Mouse (Mus musculus) c-Kit-negative CD71-positive TER-119-positive erythroid progenitor cells, embryonic 14.5 days (primary cell): ENCODE results near the gene Tmcc2.
"Not testable (repeated sequence)": the region's sequence is repeated elsewhere in the genome, so short reads cannot be mapped to it uniquely, and the experiment has no call there.

Source experiments
- DNase-seq: peaks from one replicate; pipeline ENCODE4 v3.0.0-alpha.2; 2013; ENCODE audit warnings: low read depth, low spot score

The Tmcc2 gene

GRCm38 (mm10) chr1:132370681-132371173 lies 20.4 kb downstream of the Tmcc2 start:
- DNase-seq, result no peak

DNA sequence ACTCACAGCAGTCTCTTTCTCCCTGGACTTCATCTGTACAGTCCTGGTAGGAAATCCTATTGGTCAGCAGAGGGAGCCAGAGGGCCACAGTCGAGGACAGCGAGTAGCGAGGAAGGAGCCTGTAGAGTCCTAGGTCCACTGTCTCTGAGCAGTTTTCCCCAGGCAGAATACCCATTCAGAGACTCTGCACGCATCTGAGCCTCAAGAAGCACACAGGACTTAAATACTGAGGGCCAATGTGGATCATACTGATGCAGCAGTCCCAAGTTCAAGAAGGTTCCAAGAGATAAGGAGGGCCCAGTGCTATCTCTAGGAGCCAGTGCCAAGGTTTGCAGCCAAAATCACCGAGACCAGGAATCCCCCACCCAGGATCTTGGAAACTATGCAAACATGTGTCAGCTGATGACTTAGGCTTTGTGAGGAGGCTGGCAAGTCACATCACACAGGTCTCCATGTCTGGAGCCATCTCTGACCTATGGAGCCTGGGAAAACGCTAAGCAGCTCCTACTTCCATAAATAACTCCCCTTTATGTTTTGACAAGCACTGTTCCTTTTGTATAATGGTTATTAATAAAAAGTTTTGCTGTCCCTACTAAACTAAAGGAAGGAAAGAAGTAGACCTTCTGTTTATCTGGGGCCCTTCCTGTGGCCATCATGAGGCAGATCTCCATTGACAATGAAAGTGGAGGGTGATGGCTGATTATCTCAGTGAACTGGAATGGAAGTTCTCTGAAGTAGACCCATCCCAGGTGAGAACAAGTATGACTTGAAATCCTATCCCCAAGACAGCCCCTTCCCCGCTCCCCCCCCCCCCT lies 23.2 kb downstream of the Tmcc2 start:
- DNase-seq, result peak; percentile 94

DNA sequence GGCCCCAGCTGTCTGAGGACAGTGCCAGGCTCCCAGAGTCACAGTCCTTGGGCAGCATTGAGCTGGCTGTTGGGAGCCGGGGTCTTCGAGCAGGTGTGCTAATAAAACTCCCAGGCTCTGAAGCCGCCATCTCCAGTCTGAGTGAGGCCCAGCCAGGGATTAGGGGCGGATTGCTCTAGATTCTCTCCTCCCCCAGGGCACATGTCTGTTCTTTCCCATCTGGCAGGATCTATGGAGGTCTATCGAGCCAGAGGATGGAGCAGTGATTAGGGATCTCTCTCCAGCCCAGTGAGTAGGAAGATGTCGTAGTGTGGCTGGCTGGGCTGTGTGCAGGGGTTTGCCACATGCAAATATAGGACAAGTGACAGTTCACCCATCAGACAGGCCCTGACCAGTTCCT lies 24.1 kb downstream of the Tmcc2 start:
- DNase-seq, result no peak

GRCm38 (mm10) chr1:132366235-132366634 lies 24.8 kb downstream of the Tmcc2 start:
- DNase-seq, result no peak

DNA sequence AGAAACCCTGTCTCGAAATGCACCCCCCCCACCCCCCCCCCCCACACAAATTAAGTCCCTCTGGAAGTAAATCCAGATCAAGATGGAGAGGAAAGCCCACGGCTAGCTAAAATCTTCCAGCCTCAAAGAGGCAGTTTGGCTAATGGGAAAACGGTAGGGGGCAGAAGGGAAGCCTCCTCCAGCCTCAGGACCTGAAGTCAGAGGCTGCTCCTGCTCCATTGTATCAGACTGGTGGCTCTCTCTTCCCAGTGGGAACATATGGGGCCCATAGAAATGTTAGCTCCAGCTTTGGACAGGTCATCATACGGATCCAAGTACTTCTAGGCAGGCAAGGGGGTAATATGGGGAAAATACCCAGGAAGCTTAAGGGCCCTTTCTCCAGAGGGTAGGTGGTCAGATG lies 25.4 kb downstream of the Tmcc2 start:
- no peak for DNase-seq

DNA sequence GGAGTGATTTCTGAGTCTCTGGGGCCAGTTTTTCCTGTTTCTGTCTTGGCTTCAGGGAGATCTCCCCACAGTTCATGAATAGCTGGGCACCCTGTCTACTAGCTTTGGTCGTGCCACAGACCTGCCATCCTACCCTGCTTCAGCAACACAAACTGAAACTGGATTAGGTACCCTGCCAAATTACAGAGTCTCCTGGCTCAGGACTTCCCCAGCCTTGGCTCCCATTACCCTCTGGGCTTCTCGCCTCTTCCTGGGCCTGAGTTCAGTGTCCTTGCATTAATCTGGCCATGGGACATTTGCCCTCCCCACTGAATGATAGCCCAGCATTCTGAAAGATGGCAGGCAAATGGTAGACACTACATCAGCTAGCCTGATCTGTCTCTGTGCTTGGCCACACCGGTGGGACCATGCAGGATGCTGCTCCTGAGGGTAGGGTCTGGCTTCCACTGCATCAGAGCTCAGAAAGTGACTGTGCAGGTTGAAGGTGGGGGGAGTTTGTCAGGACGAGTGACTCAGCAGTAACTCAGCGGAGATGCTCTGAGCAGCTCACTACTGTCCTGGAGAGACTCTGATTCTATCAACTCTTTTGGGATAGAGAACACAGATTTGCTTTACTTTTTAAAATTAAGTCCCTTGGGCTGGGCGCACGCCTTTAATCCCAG lies 26.1 kb downstream of the Tmcc2 start:
- no peak for DNase-seq

DNA sequence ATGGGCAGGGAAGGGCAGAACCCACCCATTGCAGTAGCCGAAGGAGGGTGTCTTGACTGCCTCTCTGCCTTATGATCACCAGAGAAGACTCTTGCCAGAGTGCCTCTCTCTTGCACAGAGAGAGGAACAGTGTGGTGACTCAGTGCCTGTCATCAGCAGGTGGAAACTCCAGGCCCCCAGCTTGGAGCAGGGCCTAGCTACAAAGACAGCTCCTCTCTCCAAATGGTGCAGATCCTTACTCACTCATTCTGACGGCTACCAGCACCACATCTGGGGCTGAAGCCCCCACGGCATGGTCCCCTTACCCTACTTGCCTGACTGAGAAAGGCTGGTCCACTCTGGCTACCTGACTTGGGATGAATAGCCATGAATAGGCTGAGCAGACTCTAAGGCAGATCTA lies 26.7 kb downstream of the Tmcc2 start:
- DNase-seq, result no peak

GRCm38 (mm10) chr1:132361959-132362358 lies 29.1 kb downstream of the Tmcc2 start:
- DNase-seq, result no peak

DNA sequence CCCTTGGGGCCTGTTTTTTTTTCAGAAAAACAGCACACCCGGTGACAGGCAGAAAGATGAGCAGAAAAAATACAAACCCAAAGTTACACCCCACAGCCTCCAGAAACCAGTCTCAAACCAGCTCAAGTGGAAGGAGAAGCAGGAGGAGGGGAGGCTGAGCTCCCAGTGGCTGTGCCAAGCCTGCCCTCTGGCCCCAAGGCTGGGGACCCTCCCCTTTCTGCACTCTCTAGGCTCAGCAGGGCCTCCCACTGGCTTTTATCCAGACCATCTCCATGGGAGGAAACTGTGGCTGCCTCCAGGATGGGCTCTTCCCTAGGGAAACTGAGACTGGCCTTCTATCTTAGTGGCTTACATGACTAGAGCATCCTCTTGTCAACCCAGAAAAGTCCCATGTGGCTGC lies 34.2 kb downstream of the Tmcc2 start:
- no peak for DNase-seq

DNA sequence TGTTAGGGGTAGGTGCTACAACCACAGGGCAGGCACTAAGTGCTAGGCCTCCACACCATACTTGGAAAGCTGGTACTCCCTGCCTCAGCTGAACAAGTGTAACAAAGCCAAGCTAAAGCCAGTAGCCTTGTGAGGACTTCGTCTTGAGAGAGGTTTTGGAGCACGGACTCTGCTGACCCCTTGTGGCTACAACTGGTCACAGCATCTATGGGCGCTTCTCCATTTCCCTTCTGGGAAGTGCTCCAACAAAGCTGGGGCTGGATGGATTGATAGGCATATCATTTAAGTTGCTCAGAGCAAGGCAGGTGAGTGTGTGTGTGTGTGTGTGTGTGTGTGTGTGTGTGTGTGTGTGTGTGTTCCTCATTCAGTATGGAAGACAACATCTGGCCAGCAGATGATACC lies 35.2 kb downstream of the Tmcc2 start:
- peak; percentile 76 for DNase-seq

- no peak for DNase-seq
These were observed 35.9 kb downstream of the Tmcc2 start for GRCm38 (mm10) chr1:132355162-132355601.

DNA sequence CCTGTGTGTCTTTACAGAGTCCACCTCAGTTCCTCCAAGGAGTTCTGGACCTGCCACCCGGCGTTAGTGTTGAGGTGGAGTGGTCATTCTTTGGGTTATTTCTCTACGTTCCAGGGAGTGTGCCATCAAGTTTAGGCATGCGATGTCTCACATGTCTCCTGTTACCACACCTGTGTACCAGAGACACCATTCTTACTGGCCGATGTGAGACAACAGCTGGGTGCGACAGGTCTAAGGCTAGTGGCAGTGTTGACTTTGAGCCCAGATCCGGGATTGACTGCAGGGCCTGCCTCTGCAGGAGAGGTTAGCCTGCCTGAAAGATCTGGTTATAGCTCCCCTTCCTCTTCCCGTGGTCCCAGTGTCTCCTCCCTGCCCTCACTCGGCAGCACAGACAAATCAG lies 36.8 kb downstream of the Tmcc2 start:
- DNase-seq, result no peak

- no peak for DNase-seq
These were observed 37.7 kb downstream of the Tmcc2 start for GRCm38 (mm10) chr1:132353389-132353788.

- DNase-seq, result no peak
These were observed 40.0 kb downstream of the Tmcc2 start for GRCm38 (mm10) chr1:132351058-132351457.

GRCm38 (mm10) chr1:132349601-132350000 lies 41.5 kb downstream of the Tmcc2 start:
- DNase-seq, result not testable (repeated sequence)

DNA sequence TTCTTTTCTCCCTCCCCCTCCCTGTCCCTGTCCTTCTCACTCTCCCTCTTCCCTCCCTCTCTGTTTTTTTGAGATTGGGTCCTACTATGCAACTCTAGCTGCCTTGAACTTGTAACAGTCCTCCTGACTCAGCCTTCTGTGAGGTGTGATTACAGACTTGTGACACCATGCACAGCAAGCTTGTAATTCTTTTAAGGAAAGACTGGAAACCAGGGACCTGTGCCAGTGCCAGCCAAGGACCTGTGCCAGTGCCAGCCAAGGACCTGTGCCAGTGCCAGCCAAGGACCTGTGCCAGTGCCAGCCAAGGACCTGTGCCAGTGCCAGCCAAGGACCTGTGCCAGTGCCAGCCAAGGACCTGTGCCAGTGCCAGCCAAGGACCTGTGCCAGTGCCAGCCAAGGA lies 42.0 kb downstream of the Tmcc2 start:
- not testable (repeated sequence) for DNase-seq

DNA sequence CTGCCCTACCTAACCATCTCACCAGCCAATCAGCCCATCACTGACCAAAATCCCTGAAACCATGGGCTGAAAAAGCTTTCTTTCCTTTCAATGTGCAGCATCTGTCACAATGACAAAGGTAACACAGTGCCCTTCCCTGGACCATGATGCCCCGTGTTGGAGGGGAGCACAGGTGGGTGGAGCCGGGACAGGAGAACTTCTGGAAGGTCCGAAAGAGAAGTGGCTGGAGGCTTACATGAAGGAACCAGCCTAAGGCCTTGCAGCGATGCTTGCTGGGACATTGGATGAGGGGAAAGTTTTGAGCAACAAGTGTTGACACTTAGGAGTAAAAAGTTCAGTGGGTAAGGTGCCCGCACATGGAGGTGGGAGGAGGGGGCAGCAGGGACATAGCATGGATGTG lies 42.7 kb downstream of the Tmcc2 start:
- DNase-seq, result no peak

DNA sequence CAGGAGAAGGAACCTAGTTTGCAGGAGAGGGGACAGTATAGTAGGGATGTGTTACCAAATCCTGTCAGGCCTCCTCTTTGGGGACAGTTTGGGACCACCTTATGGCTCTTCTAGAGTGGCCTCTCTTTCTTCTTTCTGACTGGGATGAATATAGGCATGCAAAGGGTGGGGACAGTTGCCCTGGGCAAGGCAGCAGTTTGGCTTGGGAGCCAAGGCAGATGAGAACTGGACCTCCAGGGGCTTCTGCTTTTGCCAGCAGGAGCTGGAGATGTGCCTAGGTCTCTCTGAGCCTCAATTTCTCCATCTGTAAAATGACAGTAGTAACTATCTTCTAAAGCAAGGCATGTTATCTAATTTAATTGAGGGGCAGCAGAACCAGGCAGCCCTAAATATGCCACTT lies 44.1 kb downstream of the Tmcc2 start:
- DNase-seq, result no peak

DNA sequence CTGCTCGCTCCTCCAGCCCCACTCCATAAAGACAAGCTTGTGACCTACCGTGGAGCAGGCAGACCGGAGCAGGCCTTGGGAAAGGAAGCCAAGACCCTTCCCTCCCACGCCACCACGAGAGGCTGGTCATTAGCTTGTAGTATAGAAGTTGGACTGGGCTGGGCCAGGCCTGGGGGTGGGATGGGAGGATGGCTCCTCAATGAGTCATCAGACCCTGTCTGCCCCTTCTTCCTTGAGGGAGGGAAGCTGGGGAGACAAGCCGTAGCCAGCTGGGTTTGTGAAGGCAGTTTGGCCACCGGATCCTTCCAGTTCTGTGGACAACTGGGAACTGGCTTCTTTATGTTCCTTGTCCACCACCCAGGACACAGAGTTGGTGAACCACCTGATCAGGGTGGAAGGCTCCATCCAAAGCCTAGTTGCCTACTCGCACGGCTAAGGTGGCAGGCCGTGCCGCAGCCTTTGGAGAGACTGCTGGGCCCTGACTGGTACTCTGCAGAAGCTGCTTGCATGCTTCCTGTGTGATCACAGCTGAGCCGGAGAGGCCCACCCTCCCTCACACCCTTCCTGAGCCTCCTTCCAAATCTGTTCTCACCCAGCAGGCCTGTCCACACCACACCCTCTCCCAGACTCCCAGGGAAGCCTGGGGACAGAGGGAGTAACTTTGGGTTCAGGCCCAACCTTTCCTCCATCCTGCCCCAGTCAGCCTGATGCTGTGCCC lies 44.8 kb downstream of the Tmcc2 start:
- no peak for DNase-seq

DNA sequence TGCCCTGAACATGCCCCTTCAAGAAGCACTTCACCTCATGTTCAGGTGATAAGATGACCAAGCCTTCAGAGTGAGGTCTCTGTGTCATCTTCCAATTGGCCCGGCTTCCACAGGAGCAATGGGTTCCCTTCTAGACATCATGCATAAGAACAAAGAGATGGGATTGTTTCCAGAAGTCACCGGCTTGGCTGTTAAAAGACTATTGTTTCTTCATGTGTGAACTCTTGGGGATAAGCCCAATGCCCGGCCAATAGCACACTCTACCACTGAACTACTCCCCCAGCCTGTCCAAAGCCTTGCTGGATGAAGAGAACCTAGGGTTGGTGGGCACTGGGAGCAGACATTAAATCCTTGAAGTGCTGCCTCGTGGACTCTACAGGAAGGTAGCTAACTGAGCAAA lies 45.6 kb downstream of the Tmcc2 start:
- DNase-seq, result no peak

DNA sequence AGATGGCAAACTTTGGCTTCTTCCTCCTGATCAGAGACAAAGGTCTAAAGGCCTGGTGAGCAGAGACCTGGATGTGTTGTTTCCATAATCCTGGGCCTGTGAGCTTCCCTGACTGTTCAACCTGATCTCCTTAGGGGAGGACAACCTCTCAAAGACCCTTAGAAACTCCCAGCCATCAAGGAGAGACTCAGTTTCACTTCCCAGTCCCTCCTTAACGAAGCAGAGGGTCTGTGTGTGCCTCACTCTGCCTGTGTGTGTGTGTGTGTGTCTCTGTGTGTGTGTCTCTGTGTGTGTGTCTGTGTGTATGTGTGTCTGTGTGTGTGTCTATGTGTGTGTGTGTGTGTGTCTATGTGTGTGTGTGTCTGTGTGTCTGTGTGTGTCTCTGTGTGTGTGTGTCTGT lies 47.4 kb downstream of the Tmcc2 start:
- DNase-seq, result no peak

DNA sequence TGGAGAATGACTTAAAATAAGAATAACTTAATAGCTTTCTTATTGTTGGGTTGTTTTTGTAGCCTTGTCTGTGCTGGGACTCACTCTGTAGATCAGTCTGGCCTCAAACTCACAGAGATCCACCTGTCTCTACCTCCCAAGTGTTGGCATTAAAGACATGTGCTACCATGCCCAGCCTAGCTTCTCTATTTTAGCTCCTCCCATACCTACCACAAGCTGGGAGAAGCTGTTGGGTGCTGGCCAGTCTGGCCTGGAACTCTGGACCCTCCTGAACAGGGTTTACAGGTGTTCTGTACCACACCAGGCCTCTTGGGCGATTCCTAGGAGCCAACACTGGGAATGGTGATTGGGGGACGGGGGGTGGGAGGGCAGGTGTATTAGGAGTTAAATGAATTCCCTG lies 47.9 kb downstream of the Tmcc2 start:
- no peak for DNase-seq
